Mouse (Mus musculus): ENCODE measurements around the gene Fbxo41.
"Not testable (repeated sequence)": the region's sequence is repeated elsewhere in the genome, so short reads cannot be mapped to it uniquely, and the experiment has no call there.

The Fbxo41 gene

GRCm38 (mm10) chr6:85490252-85490651, 12.5 kb downstream of the Fbxo41 start:
- no peak for DNase-seq

GRCm38 (mm10) chr6:85489717-85490116, 13.1 kb downstream of the Fbxo41 start:
- DNase-seq: no peak

GRCm38 (mm10) chr6:85488510-85488909, 14.3 kb downstream of the Fbxo41 start:
- no peak for DNase-seq

GRCm38 (mm10) chr6:85485738-85486137, 17.1 kb downstream of the Fbxo41 start:
- DNase-seq: no peak

GRCm38 (mm10) chr6:85483843-85484721, 18.7 kb downstream of the Fbxo41 start:
- DNase-seq: peak; percentile 44

- no peak for DNase-seq
Measured at GRCm38 (mm10) chr6:85480685-85481084, 22.1 kb downstream of the Fbxo41 start.

- no peak for DNase-seq
Measured at GRCm38 (mm10) chr6:85479979-85480378, 22.8 kb downstream of the Fbxo41 start.

- DNase-seq: no peak
Measured at GRCm38 (mm10) chr6:85478416-85478815, 24.4 kb downstream of the Fbxo41 start.

- DNase-seq: no peak
Measured at GRCm38 (mm10) chr6:85477366-85477917, 25.4 kb downstream of the Fbxo41 start.

GRCm38 (mm10) chr6:85475581-85475980, 27.2 kb downstream of the Fbxo41 start:
- DNase-seq: no peak

- no peak for DNase-seq
Measured at GRCm38 (mm10) chr6:85472542-85472941, 30.3 kb downstream of the Fbxo41 start.

GRCm38 (mm10) chr6:85471962-85472361, 30.8 kb downstream of the Fbxo41 start:
- no peak for DNase-seq

- no peak for DNase-seq
Measured at GRCm38 (mm10) chr6:85469660-85470430, 32.9 kb downstream of the Fbxo41 start.

GRCm38 (mm10) chr6:85465381-85465780, 37.4 kb downstream of the Fbxo41 start:
- DNase-seq: no peak

- DNase-seq: no peak
Measured at GRCm38 (mm10) chr6:85459621-85460020, 43.2 kb downstream of the Fbxo41 start.

- DNase-seq: no peak
Measured at GRCm38 (mm10) chr6:85452816-85453215, 50.0 kb downstream of the Fbxo41 start.

- DNase-seq: no peak
Measured at GRCm38 (mm10) chr6:85452411-85452665, 50.5 kb downstream of the Fbxo41 start.

GRCm38 (mm10) chr6:85451664-85452410, 51.0 kb downstream of the Fbxo41 start, which contains the start of gene Pradc1:
Gene Pradc1, minus strand, starts transcription at chr6:85451970.
- DNase-seq: peak; percentile 98

GRCm38 (mm10) chr6:85450697-85451663, 51.8 kb downstream of the Fbxo41 start, which contains the start of gene Cct7:
Gene Cct7, plus strand, starts transcription at chr6:85451514.
- peak; percentile 97 for DNase-seq

- not testable (repeated sequence) for DNase-seq
Measured at GRCm38 (mm10) chr6:85450140-85450539, 52.7 kb downstream of the Fbxo41 start.

- no peak for DNase-seq
Measured at GRCm38 (mm10) chr6:85447351-85447750, 55.4 kb downstream of the Fbxo41 start.

GRCm38 (mm10) chr6:85445286-85445685, 57.5 kb downstream of the Fbxo41 start:
- no peak for DNase-seq

All from cerebellum, adult 11-12 months (tissue).